Mouse (Mus musculus) embryo, embryonic 9.5 days (tissue): ENCODE measurements at regions not wholly inside any gene's neighbourhood (a gene's known extent, or its start where the extent isn't known, plus 50 kb on each side); places are given as distances from the start of the nearest gene placed in this dataset.
"Not testable (repeated sequence)": the region's sequence is repeated elsewhere in the genome, so short reads cannot be mapped to it uniquely, and the experiment has no call there.

Source experiments
- DNase-seq: peaks from one replicate; pipeline ENCODE4 v3.0.0-alpha.2; 2017; ENCODE audit errors: extremely low spot score

GRCm38 (mm10) chr17:50397324-50397723 is 103.9 kb upstream of the Dazl start:
- DNase-seq = no peak

- peak; percentile 42 for DNase-seq
These were observed 101.8 kb upstream of the Plcl2 start for GRCm38 (mm10) chr17:50407249-50407990.

GRCm38 (mm10) chr17:50408581-50408980 is 100.6 kb upstream of the Plcl2 start:
- no peak for DNase-seq

GRCm38 (mm10) chr17:50409271-50409670 is 99.9 kb upstream of the Plcl2 start:
- DNase-seq = no peak

GRCm38 (mm10) chr17:50409895-50410294 is 99.3 kb upstream of the Plcl2 start:
- DNase-seq = no peak

GRCm38 (mm10) chr17:50410296-50410695 is 98.9 kb upstream of the Plcl2 start:
- no peak for DNase-seq

GRCm38 (mm10) chr17:50412446-50412845 is 96.8 kb upstream of the Plcl2 start:
- DNase-seq = no peak

- DNase-seq = no peak
These were observed 95.3 kb upstream of the Plcl2 start for GRCm38 (mm10) chr17:50413916-50414315.

- DNase-seq = no peak
These were observed 93.7 kb upstream of the Plcl2 start for GRCm38 (mm10) chr17:50415331-50416005.

- no peak for DNase-seq
These were observed 93.1 kb upstream of the Plcl2 start for GRCm38 (mm10) chr17:50416119-50416518.

- DNase-seq = no peak
These were observed 92.6 kb upstream of the Plcl2 start for GRCm38 (mm10) chr17:50416538-50417113.

- no peak for DNase-seq
These were observed 90.3 kb upstream of the Plcl2 start for GRCm38 (mm10) chr17:50418863-50419383.

- not testable (repeated sequence) for DNase-seq
These were observed 89.7 kb upstream of the Plcl2 start for GRCm38 (mm10) chr17:50419551-50419950.

- no peak for DNase-seq
These were observed 89.2 kb upstream of the Plcl2 start for GRCm38 (mm10) chr17:50419966-50420365.

- DNase-seq = no peak
These were observed 88.5 kb upstream of the Plcl2 start for GRCm38 (mm10) chr17:50420690-50421089.

GRCm38 (mm10) chr17:50421476-50421875 is 87.7 kb upstream of the Plcl2 start:
- no peak for DNase-seq

- DNase-seq = no peak
These were observed 84.1 kb upstream of the Plcl2 start for GRCm38 (mm10) chr17:50425110-50425509.

GRCm38 (mm10) chr17:50425531-50425930 is 83.7 kb upstream of the Plcl2 start:
- no peak for DNase-seq

- DNase-seq = no peak
These were observed 83.1 kb upstream of the Plcl2 start for GRCm38 (mm10) chr17:50426146-50426545.

GRCm38 (mm10) chr17:50427331-50428003 is 81.7 kb upstream of the Plcl2 start:
- DNase-seq = peak; percentile 39

- DNase-seq = peak; percentile 12
These were observed 81.1 kb upstream of the Plcl2 start for GRCm38 (mm10) chr17:50428004-50428560.

GRCm38 (mm10) chr17:50432559-50432958 is 76.6 kb upstream of the Plcl2 start:
- DNase-seq = no peak
